Mouse (Mus musculus): ENCODE data around the gene Cd300ld3. TPM values are rescaled to one million over a fixed set of nuclear protein-coding genes. Genes with fewer than 3 reads are reported as not detected.

Gene Cd300ld3
- total RNA-seq (2022) = 1 to 10 TPM in 2 of 4 experiments, not detected in 2; 1.3 to 2.8 TPM

GRCm38 (mm10) chr11:115048259-115048658 is at the start of gene Cd300ld3:
Gene Cd300ld3, minus strand, starts transcription at chr11:115048409.
- DNase-seq (ENCODE audit: low spot score in 2 of 2) = no peak

- no peak for DNase-seq (ENCODE audit: low spot score in 2 of 2)
These were observed 43.9 kb upstream of the Cd300ld3 start for GRCm38 (mm10) chr11:115092140-115092539.

GRCm38 (mm10) chr11:115091362-115091901 is 43.2 kb upstream of the Cd300ld3 start, which contains the start of gene Rab37:
Gene Rab37, plus strand, starts transcription at chr11:115091431.
- no peak for DNase-seq (ENCODE audit: low spot score in 2 of 2)

GRCm38 (mm10) chr11:115089853-115090252 is 41.6 kb upstream of the Cd300ld3 start:
- no peak for DNase-seq (ENCODE audit: low spot score in 2 of 2)

GRCm38 (mm10) chr11:115086213-115086612 is 38.0 kb upstream of the Cd300ld3 start:
- DNase-seq (ENCODE audit: low spot score in 2 of 2) = no peak

GRCm38 (mm10) chr11:115085064-115085463 is 36.9 kb upstream of the Cd300ld3 start:
- DNase-seq (ENCODE audit: low spot score in 2 of 2) = no peak

- no peak for DNase-seq (ENCODE audit: low spot score in 2 of 2)
These were observed 36.4 kb upstream of the Cd300ld3 start for GRCm38 (mm10) chr11:115084595-115084994.

- peak in 1 of 2 experiments; percentile 37 for DNase-seq (ENCODE audit: low spot score in 2 of 2)
These were observed 35.3 kb upstream of the Cd300ld3 start for GRCm38 (mm10) chr11:115083376-115084139.

- no peak for DNase-seq (ENCODE audit: low spot score in 2 of 2)
These were observed 34.0 kb upstream of the Cd300ld3 start for GRCm38 (mm10) chr11:115082196-115082595.

GRCm38 (mm10) chr11:115081373-115081772 is 33.2 kb upstream of the Cd300ld3 start:
- DNase-seq (ENCODE audit: low spot score in 2 of 2) = no peak

GRCm38 (mm10) chr11:115080886-115081285 is 32.7 kb upstream of the Cd300ld3 start:
- DNase-seq (ENCODE audit: low spot score in 2 of 2) = peak; percentile 13 to 18

GRCm38 (mm10) chr11:115078680-115079079 is 30.5 kb upstream of the Cd300ld3 start:
- DNase-seq (ENCODE audit: low spot score in 2 of 2) = no peak

GRCm38 (mm10) chr11:115077436-115077835 is 29.2 kb upstream of the Cd300ld3 start:
- no peak for DNase-seq (ENCODE audit: low spot score in 2 of 2)

- no peak for DNase-seq (ENCODE audit: low spot score in 2 of 2)
These were observed 27.6 kb upstream of the Cd300ld3 start for GRCm38 (mm10) chr11:115075859-115076258.

GRCm38 (mm10) chr11:115075407-115075806 is 27.2 kb upstream of the Cd300ld3 start:
- DNase-seq (ENCODE audit: low spot score in 2 of 2) = no peak

GRCm38 (mm10) chr11:115073002-115073401 is 24.8 kb upstream of the Cd300ld3 start:
- DNase-seq (ENCODE audit: low spot score in 2 of 2) = no peak

GRCm38 (mm10) chr11:115071631-115072294 is 23.6 kb upstream of the Cd300ld3 start:
- DNase-seq (ENCODE audit: low spot score in 2 of 2) = no peak

- no peak for DNase-seq (ENCODE audit: low spot score in 2 of 2)
These were observed 22.9 kb upstream of the Cd300ld3 start for GRCm38 (mm10) chr11:115071015-115071551.

- no peak for DNase-seq (ENCODE audit: low spot score in 2 of 2)
These were observed 18.6 kb upstream of the Cd300ld3 start for GRCm38 (mm10) chr11:115066768-115067167.

- no peak for DNase-seq (ENCODE audit: low spot score in 2 of 2)
These were observed 13.9 kb upstream of the Cd300ld3 start, which contains the start of gene Cd300e for GRCm38 (mm10) chr11:115062077-115062476. Gene Cd300e, minus strand, starts transcription at chr11:115062177.

- DNase-seq (ENCODE audit: low spot score in 2 of 2) = no peak
These were observed 11.6 kb upstream of the Cd300ld3 start for GRCm38 (mm10) chr11:115059797-115060196.

GRCm38 (mm10) chr11:115058701-115059100 is 10.5 kb upstream of the Cd300ld3 start:
- DNase-seq (ENCODE audit: low spot score in 2 of 2) = no peak

Data from left cerebral cortex, adult 8-10 months (tissue).